Mouse (Mus musculus): ENCODE measurements around the gene Tmed9. TPM values are rescaled to one million over a fixed set of nuclear protein-coding genes. Genes with fewer than 3 reads are reported as not detected.

The Tmed9 gene
- polyA plus RNA-seq, 1 experiment from 2014 or later: 180 TPM

Other genes with a start within 250 kb of the Tmed9 start
- gene Mxd3, start 243.9 kb upstream of the Tmed9 start, polyA plus RNA-seq (2015; fragmentation: Nextera tagmentation; extraction: Ambion mirVana): 44.0 and 46.4 TPM in 2 replicates
- 101 and 103 TPM in 2 replicates for gene Lman2, start 210.9 kb upstream of the Tmed9 start, polyA plus RNA-seq (2015; fragmentation: Nextera tagmentation; extraction: Ambion mirVana)
- gene Rgs14, start 204.0 kb upstream of the Tmed9 start, polyA plus RNA-seq (2015; fragmentation: Nextera tagmentation; extraction: Ambion mirVana): 1.4 and 2.1 TPM in 2 replicates
- gene Slc34a1, start 175.5 kb upstream of the Tmed9 start, polyA plus RNA-seq (2015; fragmentation: Nextera tagmentation; extraction: Ambion mirVana): not detected in 2 replicates
- not detected in 2 replicates for gene Pfn3, start 158.5 kb upstream of the Tmed9 start, polyA plus RNA-seq (2015; fragmentation: Nextera tagmentation; extraction: Ambion mirVana)
- 0.23 and 2.7 TPM in 2 replicates for gene F12, start 146.9 kb upstream of the Tmed9 start, polyA plus RNA-seq (2015; fragmentation: Nextera tagmentation; extraction: Ambion mirVana)
- 13.6 and 15.5 TPM in 2 replicates for gene Grk6, start 128.7 kb upstream of the Tmed9 start, polyA plus RNA-seq (2015; fragmentation: Nextera tagmentation; extraction: Ambion mirVana)
- 0.25 and 0.46 TPM in 2 replicates for gene Prr7, start 109.5 kb upstream of the Tmed9 start, polyA plus RNA-seq (2015; fragmentation: Nextera tagmentation; extraction: Ambion mirVana)
- gene Dbn1, start 85.6 kb upstream of the Tmed9 start, polyA plus RNA-seq (2015; fragmentation: Nextera tagmentation; extraction: Ambion mirVana): 100 and 115 TPM in 2 replicates
- 138 and 152 TPM in 2 replicates for gene Pdlim7, start 60.1 kb upstream of the Tmed9 start, polyA plus RNA-seq (2015; fragmentation: Nextera tagmentation; extraction: Ambion mirVana)
- gene Dok3, start 44.4 kb upstream of the Tmed9 start, polyA plus RNA-seq (2015; fragmentation: Nextera tagmentation; extraction: Ambion mirVana): 3.5 and 3.8 TPM in 2 replicates
- 63.5 and 66.1 TPM in 2 replicates for gene Ddx41, start 37.1 kb upstream of the Tmed9 start, polyA plus RNA-seq (2015; fragmentation: Nextera tagmentation; extraction: Ambion mirVana)
- gene Fam193b, start 2.6 kb upstream of the Tmed9 start, polyA plus RNA-seq (2015; fragmentation: Nextera tagmentation; extraction: Ambion mirVana): 34.0 and 36.4 TPM in 2 replicates
- gene B4galt7, start 26.2 kb downstream of the Tmed9 start, polyA plus RNA-seq (2015; fragmentation: Nextera tagmentation; extraction: Ambion mirVana): 22.8 and 25.0 TPM in 2 replicates
- gene Caml, start 49.3 kb downstream of the Tmed9 start, polyA plus RNA-seq (2015; fragmentation: Nextera tagmentation; extraction: Ambion mirVana): 57.7 and 58.2 TPM in 2 replicates
- gene Ddx46, start 61.3 kb downstream of the Tmed9 start, polyA plus RNA-seq (2015; fragmentation: Nextera tagmentation; extraction: Ambion mirVana): 28.5 and 33.9 TPM in 2 replicates
- gene B230219D22Rik, start 119.4 kb downstream of the Tmed9 start, polyA plus RNA-seq (2015; fragmentation: Nextera tagmentation; extraction: Ambion mirVana): 60.2 and 61.1 TPM in 2 replicates
- gene Txndc15, start 140.9 kb downstream of the Tmed9 start, polyA plus RNA-seq (2015; fragmentation: Nextera tagmentation; extraction: Ambion mirVana): 90.1 and 95.2 TPM in 2 replicates
- gene Pcbd2, start 153.6 kb downstream of the Tmed9 start, polyA plus RNA-seq (2015; fragmentation: Nextera tagmentation; extraction: Ambion mirVana): 61.6 and 66.0 TPM in 2 replicates
- not detected in 2 replicates for gene Catsper3, start 210.8 kb downstream of the Tmed9 start, polyA plus RNA-seq (2015; fragmentation: Nextera tagmentation; extraction: Ambion mirVana)